Mouse (Mus musculus) lung, embryonic 14.5 days (tissue): ENCODE measurements at regions not wholly inside any gene's neighbourhood (a gene's known extent, or its start where the extent isn't known, plus 50 kb on each side); places are given as distances from the start of the nearest gene placed in this dataset.

Source experiments
- ATAC-seq: fragments of 200-750 bp; cut with Nextera tagmentation; 2 replicates; pipeline ENCODE4 v1.8.0; 2017; ENCODE audit warnings: mild to moderate bottlenecking, moderate TSS enrichment, moderate library complexity; ENCODE audit not compliant: insufficient read depth
- DNase-seq: peaks from one replicate; pipeline ENCODE4 v3.0.0-alpha.2; 2015
- H3K27ac ChIP-seq: fragments of 300-500 bp; sonication (generic); 2 replicates; pipeline ENCODE4 v1.5.1; 2014; ENCODE audit warnings: low read depth, mild to moderate bottlenecking, moderate library complexity
- H3K27me3 ChIP-seq: fragments of 300-500 bp; sonication (generic); 2 replicates; pipeline ENCODE4 v1.6.1; 2014; ENCODE audit warnings: low read length, control low read depth; ENCODE audit not compliant: insufficient read depth
- H3K36me3 ChIP-seq: fragments of 300-500 bp; sonication (generic); 2 replicates; pipeline ENCODE4 v1.6.1; 2014; ENCODE audit warnings: control low read depth; ENCODE audit not compliant: insufficient read depth
- H3K4me1 ChIP-seq: fragments of 300-500 bp; sonication (generic); 2 replicates; pipeline ENCODE4 v1.6.1; 2014; ENCODE audit warnings: antibody characterized with exemption, control low read depth; ENCODE audit not compliant: insufficient read depth
- H3K4me2 ChIP-seq: fragments of 300-500 bp; sonication (generic); 2 replicates; pipeline ENCODE4 v1.6.1; 2014; ENCODE audit warnings: mild to moderate bottlenecking
- H3K4me3 ChIP-seq: fragments of 300-500 bp; sonication (generic); 2 replicates; pipeline ENCODE4 v1.5.1; 2014; ENCODE audit warnings: low read depth, low read length
- H3K9ac ChIP-seq: fragments of 300-500 bp; sonication (generic); 2 replicates; pipeline ENCODE4 v1.6.1; 2014
- H3K9me3 ChIP-seq: fragments of 300-500 bp; sonication (generic); 2 replicates; pipeline ENCODE4 v1.6.1; 2016; ENCODE audit warnings: low read depth, low read length, control low read depth
- CTCF ChIP-seq: IDR thresholded peaks from 2 replicates; pipeline ENCODE4 v1.5.1; 2016; ENCODE audit warnings: antibody characterized with exemption, low read depth
- WGBS: fragments of 180-500 bp; shearing (Covaris S2); extraction: QIAGEN DNeasy Blood & Tissue Kit; methylation state at CpG from one replicate; pipeline ENCODE4 v1.1.7; 2014; 5-methylcytosine and 5-hydroxymethylcytosine counted together

DNA sequence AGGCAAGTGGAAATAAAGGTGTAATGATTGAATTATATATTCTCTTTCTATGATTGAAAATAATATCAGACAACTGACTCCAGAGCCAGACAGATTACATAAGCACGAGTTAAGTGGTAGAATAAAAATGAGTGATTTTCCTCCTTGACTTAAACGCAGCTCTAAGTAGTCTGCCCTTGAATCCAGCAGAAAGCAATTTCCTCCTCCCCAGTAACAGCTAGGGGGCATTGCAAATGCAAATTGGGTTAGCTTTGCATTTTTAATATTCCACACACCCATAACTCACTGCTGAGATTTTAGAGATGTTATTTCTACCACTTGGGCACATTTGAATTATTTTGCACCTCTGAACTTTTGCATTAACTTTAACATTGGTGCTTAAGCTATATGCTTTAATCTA lies 81.6 kb upstream of the Npvf start:
- H3K4me2 ChIP-seq, result no peak overlapping the region
- no peak for DNase-seq
- H3K36me3 ChIP-seq, result no peaks in the 10 kb centered on the region
- no peak overlapping the region for H3K4me3 ChIP-seq
- no peak overlapping the region for H3K27ac ChIP-seq
- no peak overlapping the region for H3K9ac ChIP-seq
- no peaks in the 10 kb centered on the region for H3K9me3 ChIP-seq
- no peak for TF ChIP-seq CTCF
- no peaks in the 10 kb centered on the region for H3K27me3 ChIP-seq
- WGBS, result 54% methylated on average over 2 of the region's 2 CpGs
- ATAC-seq, result no peak
- no peaks in the 10 kb centered on the region for H3K4me1 ChIP-seq

DNA sequence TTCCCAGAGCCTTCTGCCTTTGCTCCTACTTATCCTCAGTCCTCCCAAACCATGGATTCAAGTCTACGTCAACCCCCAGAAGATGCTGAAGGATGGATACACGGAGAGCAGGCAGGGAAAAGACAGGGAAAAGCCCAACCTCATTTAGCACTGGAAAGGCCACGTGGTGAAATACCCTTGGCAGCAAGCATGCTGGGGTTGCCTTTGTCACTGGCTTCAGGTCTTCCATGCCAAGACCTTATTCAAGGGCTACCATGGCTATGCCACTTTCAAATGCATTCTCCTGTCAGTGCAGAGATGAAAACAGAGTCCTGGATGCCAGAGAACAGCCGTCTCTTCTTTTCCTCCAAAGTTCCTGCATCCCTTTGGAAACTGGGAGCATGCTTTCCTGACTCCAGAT lies 87.8 kb upstream of the Npvf start:
- WGBS, result 60% methylated on average over 4 of the region's 4 CpGs
- no peak for ATAC-seq

DNA sequence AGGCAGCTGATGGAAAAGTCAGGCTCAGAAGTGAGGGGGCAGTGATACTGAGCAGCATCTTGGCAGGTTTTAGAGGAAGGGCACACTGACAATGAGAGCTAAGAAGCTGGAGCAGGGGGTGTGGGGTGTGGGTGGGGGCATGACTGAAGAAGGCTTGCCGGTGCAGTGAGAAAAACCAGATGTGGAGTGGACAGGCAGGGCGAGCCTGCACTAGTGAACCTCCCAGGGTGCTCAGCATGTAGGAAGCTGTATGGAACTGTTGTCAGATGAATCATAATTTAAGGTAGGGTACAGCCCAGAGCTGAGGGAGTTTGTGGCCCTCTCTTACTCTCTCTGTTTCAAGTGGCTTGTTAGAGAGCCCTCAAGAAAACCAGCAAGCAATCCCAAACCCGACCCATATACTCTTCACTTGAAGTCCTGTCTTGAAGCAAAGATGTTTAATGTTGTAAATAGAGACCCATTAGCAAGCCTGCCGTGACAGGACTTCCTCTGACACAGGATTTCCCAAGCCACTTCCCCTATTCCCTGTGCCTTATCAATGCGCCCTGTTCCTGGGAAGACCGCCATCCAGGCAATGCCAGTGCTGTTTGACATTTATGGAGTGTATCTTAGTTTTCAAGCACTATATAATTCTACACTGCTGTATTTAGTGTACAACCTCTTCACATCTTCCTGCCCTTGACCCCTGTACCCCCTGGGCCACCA lies 90.4 kb upstream of the Npvf start:
- 43% methylated on average over 6 of the region's 6 CpGs for WGBS
- Histone ChIP-seq H3K4me3 (no peak overlapping the region), H3K4me2 (no peak overlapping the region), H3K9ac (no peak overlapping the region), H3K27me3 (no peaks in the 10 kb centered on the region), H3K4me1 (0 out of 2 replicates have a peak, but pooled peaks cover 5% of the 10 kb centered on the region), H3K27ac (no peak overlapping the region), H3K36me3 (no peaks in the 10 kb centered on the region), H3K9me3 (no peaks in the 10 kb centered on the region)
- no peak for TF ChIP-seq CTCF
- DNase-seq (no peak), ATAC-seq (no peak)

More for the DNA sequence above, 87.8 kb upstream of the Npvf start:
- Histone ChIP-seq H3K4me3 (no peak overlapping the region), H3K36me3 (no peaks in the 10 kb centered on the region), H3K9ac (no peak overlapping the region), H3K4me2 (no peak overlapping the region), H3K4me1 (0 out of 2 replicates have a peak, but pooled peaks cover 5% of the 10 kb centered on the region), H3K27me3 (no peaks in the 10 kb centered on the region), H3K9me3 (no peaks in the 10 kb centered on the region), H3K27ac (no peak overlapping the region)
- DNase-seq, result no peak
- no peak for TF ChIP-seq CTCF

DNA sequence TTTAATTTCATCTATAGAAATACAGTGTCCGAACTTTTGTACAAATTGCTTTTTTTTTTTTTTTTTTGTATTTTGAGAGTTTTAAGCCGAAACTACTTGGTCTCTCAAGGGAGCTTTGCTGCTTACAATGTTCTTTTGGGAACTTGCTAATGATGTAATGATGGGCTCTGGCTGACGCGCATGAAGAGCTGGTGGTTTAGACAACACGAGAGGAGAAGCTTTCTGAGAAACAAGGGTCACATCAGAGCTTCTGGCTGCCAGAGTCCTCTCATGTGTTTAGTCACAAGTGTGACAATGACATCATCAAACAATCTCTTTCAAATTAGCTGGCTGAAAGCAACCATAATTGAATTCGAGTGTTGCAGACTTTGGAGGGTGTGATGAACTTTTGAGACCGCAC lies 98.9 kb upstream of the Npvf start:
- H3K36me3 ChIP-seq, result no peaks in the 10 kb centered on the region
- H3K9me3 ChIP-seq, result no peaks in the 10 kb centered on the region
- no peak for TF ChIP-seq CTCF
- H3K4me1 ChIP-seq, result no peaks in the 10 kb centered on the region
- no peaks in the 10 kb centered on the region for H3K27me3 ChIP-seq
- ATAC-seq, result no peak
- H3K4me2 ChIP-seq, result no peak overlapping the region
- 71% methylated on average over 7 of the region's 7 CpGs for WGBS
- DNase-seq, result no peak
- H3K27ac ChIP-seq, result no peak overlapping the region
- no peak overlapping the region for H3K4me3 ChIP-seq
- H3K9ac ChIP-seq, result no peak overlapping the region

DNA sequence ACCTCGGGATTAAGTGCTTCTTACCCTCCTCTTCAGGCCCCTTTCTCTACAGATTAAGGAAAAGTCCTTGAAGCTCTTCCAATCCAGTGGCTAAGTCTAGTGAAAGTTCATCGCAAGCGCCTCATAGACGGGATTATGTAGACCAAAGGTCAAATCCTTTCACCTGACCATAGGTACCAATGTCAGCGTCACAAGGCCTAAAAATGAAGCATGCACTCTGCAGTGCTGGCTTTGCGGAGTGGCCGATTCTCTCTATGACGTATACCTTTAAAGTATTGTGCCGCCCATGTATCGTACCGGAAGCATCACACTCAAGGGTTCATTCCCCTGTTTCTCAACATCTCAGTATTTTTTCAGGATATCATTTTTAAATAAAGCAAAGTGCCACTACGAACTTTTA lies 100.5 kb upstream of the Npvf start:
- Histone ChIP-seq H3K9ac (no peak overlapping the region), H3K27ac (no peak overlapping the region), H3K4me3 (no peak overlapping the region), H3K4me2 (no peak overlapping the region), H3K27me3 (no peaks in the 10 kb centered on the region), H3K9me3 (no peaks in the 10 kb centered on the region), H3K4me1 (no peaks in the 10 kb centered on the region), H3K36me3 (no peaks in the 10 kb centered on the region)
- DNase-seq (no peak), ATAC-seq (no peak)
- 86% methylated on average over 12 of the region's 12 CpGs for WGBS
- no peak for TF ChIP-seq CTCF

DNA sequence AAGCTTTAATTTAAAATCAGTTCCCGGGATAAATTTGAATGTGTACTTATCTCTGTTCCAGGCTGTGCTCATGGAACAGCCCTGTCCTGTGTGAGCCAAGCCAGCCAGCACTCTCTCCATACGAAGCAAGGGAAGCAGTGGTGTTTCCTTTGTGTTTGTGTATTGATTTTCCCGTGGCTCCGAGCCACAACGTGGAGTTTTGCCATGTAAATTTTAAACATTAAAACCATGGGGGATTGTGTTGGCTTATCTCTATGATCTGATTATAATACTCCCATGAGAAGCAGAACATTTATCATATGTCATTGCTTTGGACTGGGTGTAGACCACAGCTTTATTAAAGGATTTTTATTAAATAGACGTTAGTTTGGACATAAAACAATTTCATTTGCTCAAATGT lies 106.1 kb upstream of the Npvf start:
- no peak overlapping the region for H3K4me3 ChIP-seq
- WGBS, result 55% methylated on average over 6 of the region's 6 CpGs
- H3K4me1 ChIP-seq, result no peaks in the 10 kb centered on the region
- H3K9me3 ChIP-seq, result no peaks in the 10 kb centered on the region
- no peak overlapping the region for H3K27ac ChIP-seq
- no peak for TF ChIP-seq CTCF
- no peaks in the 10 kb centered on the region for H3K27me3 ChIP-seq
- no peak for DNase-seq
- H3K9ac ChIP-seq, result no peak overlapping the region
- no peak for ATAC-seq
- no peaks in the 10 kb centered on the region for H3K36me3 ChIP-seq
- no peak overlapping the region for H3K4me2 ChIP-seq

DNA sequence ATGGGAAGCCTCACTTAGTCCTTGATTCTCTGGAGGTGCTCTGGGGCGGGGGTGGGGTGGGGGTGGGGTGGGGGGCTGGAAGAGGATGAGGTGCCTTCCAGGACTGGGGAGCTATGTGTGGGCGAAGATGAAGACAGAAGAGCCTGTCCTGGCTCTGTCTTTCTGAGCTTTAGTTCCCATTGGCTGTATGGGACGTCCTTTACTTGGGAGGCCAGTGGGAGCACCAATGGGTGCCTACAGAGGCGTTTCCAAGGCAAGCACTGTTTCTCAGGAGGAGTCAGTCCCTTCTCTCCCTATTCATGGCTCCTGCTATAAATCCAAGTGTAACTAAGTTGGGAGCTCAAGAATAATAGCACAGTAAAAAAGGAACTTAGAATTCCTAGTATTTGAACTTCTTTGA lies 108.9 kb upstream of the Npvf start:
- ATAC-seq (no peak), DNase-seq (no peak)
- no peak for TF ChIP-seq CTCF
- no peaks in the 10 kb centered on the region for H3K9me3 ChIP-seq
- no peak overlapping the region for H3K9ac ChIP-seq
- no peaks in the 10 kb centered on the region for H3K4me1 ChIP-seq
- H3K27ac ChIP-seq, result no peak overlapping the region
- no peaks in the 10 kb centered on the region for H3K36me3 ChIP-seq
- H3K4me2 ChIP-seq, result no peak overlapping the region
- H3K4me3 ChIP-seq, result no peak overlapping the region
- WGBS, result 61% methylated on average over 4 of the region's 4 CpGs
- no peaks in the 10 kb centered on the region for H3K27me3 ChIP-seq
